Mouse (Mus musculus): ENCODE results near the gene Cfap99. TPM values are rescaled to one million over a fixed set of nuclear protein-coding genes. Genes with fewer than 3 reads are reported as not detected.

The Cfap99 gene
- polyA plus RNA-seq, 1 experiment from 2014 or later: not detected

GRCm38 (mm10) chr5:34273251-34273681 is 15.1 kb upstream of the Cfap99 start:
- 80% methylated on average over 5 of the region's 5 CpGs for WGBS
- DNase-seq (ENCODE audit: low spot score): no peak
- no peak overlapping the region for H3K4me3 ChIP-seq (ENCODE audit: low read depth, low read length)

GRCm38 (mm10) chr5:34274268-34274667 is 14.1 kb upstream of the Cfap99 start:
- no peaks in the 10 kb centered on the region for H3K36me3 ChIP-seq (ENCODE audit: control insufficient read depth, insufficient read depth, low read length)
- no peak overlapping the region for H3K27ac ChIP-seq (ENCODE audit: low read depth, low read length)
- H3K27me3 ChIP-seq (ENCODE audit: control insufficient read depth, insufficient read depth, low read length): no peaks in the 10 kb centered on the region
- WGBS: 76% methylated on average over 3 of the region's 3 CpGs
- no peak for ATAC-seq (ENCODE audit: insufficient read depth, low FRiP score, low TSS enrichment)
- no peaks in the 10 kb centered on the region for H3K9me3 ChIP-seq (ENCODE audit: control insufficient read depth, low read length)
- no peaks in the 10 kb centered on the region for H3K4me1 ChIP-seq (ENCODE audit: control insufficient read depth, insufficient read depth, low read length)
- H3K9ac ChIP-seq (ENCODE audit: low read length): no peak overlapping the region
- H3K4me2 ChIP-seq (ENCODE audit: low read depth): no peak overlapping the region
- H3K4me3 ChIP-seq (ENCODE audit: low read depth, low read length): no peak overlapping the region
- no peak for DNase-seq (ENCODE audit: low spot score)

More at GRCm38 (mm10) chr5:34273251-34273681, 15.1 kb upstream of the Cfap99 start:
- H3K27ac ChIP-seq (ENCODE audit: low read depth, low read length): no peak overlapping the region
- H3K27me3 ChIP-seq (ENCODE audit: control insufficient read depth, insufficient read depth, low read length): no peaks in the 10 kb centered on the region
- H3K36me3 ChIP-seq (ENCODE audit: control insufficient read depth, insufficient read depth, low read length): no peaks in the 10 kb centered on the region
- ATAC-seq (ENCODE audit: insufficient read depth, low FRiP score, low TSS enrichment): no peak
- no peaks in the 10 kb centered on the region for H3K9me3 ChIP-seq (ENCODE audit: control insufficient read depth, low read length)
- no peak overlapping the region for H3K4me2 ChIP-seq (ENCODE audit: low read depth)
- H3K4me1 ChIP-seq (ENCODE audit: control insufficient read depth, insufficient read depth, low read length): no peaks in the 10 kb centered on the region
- H3K9ac ChIP-seq (ENCODE audit: low read length): no peak overlapping the region

GRCm38 (mm10) chr5:34274676-34275293 is 13.6 kb upstream of the Cfap99 start:
- DNase-seq (ENCODE audit: low spot score): no peak
- Histone ChIP-seq H3K27me3 (ENCODE audit: control insufficient read depth, insufficient read depth, low read length) (no peaks in the 10 kb centered on the region), H3K27ac (ENCODE audit: low read depth, low read length) (no peak overlapping the region), H3K9me3 (ENCODE audit: control insufficient read depth, low read length) (no peaks in the 10 kb centered on the region), H3K4me2 (ENCODE audit: low read depth) (no peak overlapping the region), H3K4me3 (ENCODE audit: low read depth, low read length) (no peak overlapping the region), H3K9ac (ENCODE audit: low read length) (no peak overlapping the region), H3K4me1 (ENCODE audit: control insufficient read depth, insufficient read depth, low read length) (no peaks in the 10 kb centered on the region), H3K36me3 (ENCODE audit: control insufficient read depth, insufficient read depth, low read length) (no peaks in the 10 kb centered on the region)
- ATAC-seq (ENCODE audit: insufficient read depth, low FRiP score, low TSS enrichment): no peak
- 90% methylated on average over 10 of the region's 10 CpGs for WGBS

GRCm38 (mm10) chr5:34276191-34276590 is 12.2 kb upstream of the Cfap99 start:
- 82% methylated on average over 7 of the region's 7 CpGs for WGBS
- no peak overlapping the region for H3K27ac ChIP-seq (ENCODE audit: low read depth, low read length)
- no peaks in the 10 kb centered on the region for H3K36me3 ChIP-seq (ENCODE audit: control insufficient read depth, insufficient read depth, low read length)
- H3K4me2 ChIP-seq (ENCODE audit: low read depth): no peak overlapping the region
- no peaks in the 10 kb centered on the region for H3K27me3 ChIP-seq (ENCODE audit: control insufficient read depth, insufficient read depth, low read length)
- no peak overlapping the region for H3K4me3 ChIP-seq (ENCODE audit: low read depth, low read length)
- DNase-seq (ENCODE audit: low spot score) (no peak), ATAC-seq (ENCODE audit: insufficient read depth, low FRiP score, low TSS enrichment) (no peak)
- no peak overlapping the region for H3K9ac ChIP-seq (ENCODE audit: low read length)
- H3K4me1 ChIP-seq (ENCODE audit: control insufficient read depth, insufficient read depth, low read length): no peaks in the 10 kb centered on the region
- no peaks in the 10 kb centered on the region for H3K9me3 ChIP-seq (ENCODE audit: control insufficient read depth, low read length)

GRCm38 (mm10) chr5:34276746-34277145 is 11.7 kb upstream of the Cfap99 start:
- Histone ChIP-seq H3K9ac (ENCODE audit: low read length) (no peak overlapping the region), H3K4me1 (ENCODE audit: control insufficient read depth, insufficient read depth, low read length) (no peaks in the 10 kb centered on the region), H3K4me2 (ENCODE audit: low read depth) (no peak overlapping the region), H3K27me3 (ENCODE audit: control insufficient read depth, insufficient read depth, low read length) (no peaks in the 10 kb centered on the region), H3K27ac (ENCODE audit: low read depth, low read length) (no peak overlapping the region), H3K36me3 (ENCODE audit: control insufficient read depth, insufficient read depth, low read length) (no peaks in the 10 kb centered on the region), H3K9me3 (ENCODE audit: control insufficient read depth, low read length) (no peaks in the 10 kb centered on the region), H3K4me3 (ENCODE audit: low read depth, low read length) (no peak overlapping the region)
- 72% methylated on average over 6 of the region's 6 CpGs for WGBS
- DNase-seq (ENCODE audit: low spot score): no peak
- ATAC-seq (ENCODE audit: insufficient read depth, low FRiP score, low TSS enrichment): no peak

- 75% methylated on average over 4 of the region's 4 CpGs for WGBS
- ATAC-seq (ENCODE audit: insufficient read depth, low FRiP score, low TSS enrichment): no peak
- no peaks in the 10 kb centered on the region; the same call in 1 of the 2 replicates for H3K4me1 ChIP-seq (ENCODE audit: control insufficient read depth, insufficient read depth, low read length)
- H3K4me2 ChIP-seq (ENCODE audit: low read depth): no peak overlapping the region
- H3K27me3 ChIP-seq (ENCODE audit: control insufficient read depth, insufficient read depth, low read length): no peaks in the 10 kb centered on the region
- no peaks in the 10 kb centered on the region for H3K9me3 ChIP-seq (ENCODE audit: control insufficient read depth, low read length)
- H3K27ac ChIP-seq (ENCODE audit: low read depth, low read length): no peak overlapping the region
- H3K36me3 ChIP-seq (ENCODE audit: control insufficient read depth, insufficient read depth, low read length): no peaks in the 10 kb centered on the region
- no peak overlapping the region for H3K4me3 ChIP-seq (ENCODE audit: low read depth, low read length)
- no peak overlapping the region for H3K9ac ChIP-seq (ENCODE audit: low read length)
- no peak for DNase-seq (ENCODE audit: low spot score)
These were observed 10.3 kb upstream of the Cfap99 start for GRCm38 (mm10) chr5:34278058-34278457.

- no peak for ATAC-seq (ENCODE audit: insufficient read depth, low FRiP score, low TSS enrichment)
- Histone ChIP-seq H3K36me3 (ENCODE audit: control insufficient read depth, insufficient read depth, low read length) (no peaks in the 10 kb centered on the region), H3K9me3 (ENCODE audit: control insufficient read depth, low read length) (no peaks in the 10 kb centered on the region), H3K4me1 (ENCODE audit: control insufficient read depth, insufficient read depth, low read length) (no peaks in the 10 kb centered on the region; the same call in 1 of the 2 replicates), H3K9ac (ENCODE audit: low read length) (no peak overlapping the region), H3K4me2 (ENCODE audit: low read depth) (no peak overlapping the region), H3K27me3 (ENCODE audit: control insufficient read depth, insufficient read depth, low read length) (no peaks in the 10 kb centered on the region), H3K4me3 (ENCODE audit: low read depth, low read length) (no peak overlapping the region), H3K27ac (ENCODE audit: low read depth, low read length) (no peak overlapping the region)
- no peak for DNase-seq (ENCODE audit: low spot score)
- 94% methylated on average over 9 of the region's 9 CpGs for WGBS
These were observed 9.2 kb upstream of the Cfap99 start for GRCm38 (mm10) chr5:34279214-34279613.

GRCm38 (mm10) chr5:34280976-34281375 is 7.4 kb upstream of the Cfap99 start:
- Histone ChIP-seq H3K9me3 (ENCODE audit: control insufficient read depth, low read length) (no peaks in the 10 kb centered on the region), H3K9ac (ENCODE audit: low read length) (no peak overlapping the region), H3K27me3 (ENCODE audit: control insufficient read depth, insufficient read depth, low read length) (no peaks in the 10 kb centered on the region), H3K4me1 (ENCODE audit: control insufficient read depth, insufficient read depth, low read length) (no peaks in the 10 kb centered on the region; the same call in 1 of the 2 replicates), H3K4me3 (ENCODE audit: low read depth, low read length) (no peak overlapping the region), H3K4me2 (ENCODE audit: low read depth) (no peak overlapping the region), H3K36me3 (ENCODE audit: control insufficient read depth, insufficient read depth, low read length) (no peaks in the 10 kb centered on the region), H3K27ac (ENCODE audit: low read depth, low read length) (no peak overlapping the region)
- WGBS: 88% methylated on average over 7 of the region's 7 CpGs
- ATAC-seq (ENCODE audit: insufficient read depth, low FRiP score, low TSS enrichment) (no peak), DNase-seq (ENCODE audit: low spot score) (no peak)

- H3K4me1 ChIP-seq (ENCODE audit: control insufficient read depth, insufficient read depth, low read length): peaks cover 9% of the 10 kb centered on the region; the same call in 1 of the 2 replicates
- H3K9ac ChIP-seq (ENCODE audit: low read length): no peak overlapping the region
- DNase-seq (ENCODE audit: low spot score) (no peak), ATAC-seq (ENCODE audit: insufficient read depth, low FRiP score, low TSS enrichment) (no peak)
- H3K4me3 ChIP-seq (ENCODE audit: low read depth, low read length): no peak overlapping the region
- no peak overlapping the region for H3K4me2 ChIP-seq (ENCODE audit: low read depth)
- H3K36me3 ChIP-seq (ENCODE audit: control insufficient read depth, insufficient read depth, low read length): no peaks in the 10 kb centered on the region
- H3K27ac ChIP-seq (ENCODE audit: low read depth, low read length): no peak overlapping the region
- 87% methylated on average over 5 of the region's 5 CpGs for WGBS
- H3K27me3 ChIP-seq (ENCODE audit: control insufficient read depth, insufficient read depth, low read length): peaks cover 9% of the 10 kb centered on the region
- H3K9me3 ChIP-seq (ENCODE audit: control insufficient read depth, low read length): no peaks in the 10 kb centered on the region
These were observed 5.0 kb upstream of the Cfap99 start for GRCm38 (mm10) chr5:34283355-34283754.
